Mouse (Mus musculus) cortical plate, adult 2 months (tissue): ENCODE data around the gene Cd164l2.

Experiments used
- CTCF ChIP-seq: fragments of 200-500 bp; IDR thresholded peaks from 2 replicates; pipeline ENCODE4 v1.5.1; 2011; ENCODE audit warnings: mild to moderate bottlenecking, control low read depth, low read length; ENCODE audit not compliant: insufficient read depth; ENCODE audit errors: extremely low read depth
- POLR2A ChIP-seq: fragments of 200-500 bp; IDR thresholded peaks from 2 replicates; pipeline ENCODE4 v1.6.1; 2011; ENCODE audit warnings: mild to moderate bottlenecking, low read length, control low read depth; ENCODE audit not compliant: insufficient read depth; ENCODE audit errors: extremely low read depth

DNA sequence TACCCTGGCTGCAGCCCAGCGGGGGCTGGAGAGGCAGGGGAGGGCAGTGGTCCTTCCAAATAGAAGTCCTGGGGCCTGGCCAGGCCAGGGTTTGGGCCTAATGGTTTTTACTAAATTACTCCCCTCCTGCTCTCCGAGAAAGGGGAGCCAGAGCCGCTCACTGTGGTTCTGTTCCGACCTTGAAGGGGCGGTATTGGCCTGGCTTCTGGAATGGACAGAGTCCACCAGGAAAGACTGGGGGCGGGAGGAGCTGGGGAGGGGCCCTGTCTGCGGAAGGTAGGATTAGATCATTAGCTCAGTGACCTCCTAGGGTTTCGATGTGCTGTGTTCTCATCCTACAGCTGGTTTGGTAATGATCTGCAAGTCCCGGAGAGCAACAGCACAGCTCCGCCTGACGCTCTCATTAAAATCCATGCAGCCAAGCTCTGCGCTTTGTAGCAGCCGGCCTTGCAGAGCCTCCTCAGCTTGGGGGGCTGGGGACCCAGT lies 14.1 kb upstream of the Cd164l2 start:
- TF ChIP-seq POLR2A (no peak), CTCF (no peak)
